Mouse (Mus musculus): ENCODE results near the gene Otud7b. TPM values are rescaled to one million over a fixed set of nuclear protein-coding genes. Genes with fewer than 3 reads are reported as not detected.
A peak's percentile ranks its signal among the peaks of the same experiment; 100 is the strongest.
"Not testable (repeated sequence)": the region's sequence is repeated elsewhere in the genome, so short reads cannot be mapped to it uniquely, and the experiment has no call there.

Otud7b gene
- polyA plus RNA-seq, 1 experiment from 2014 or later: 20.7 TPM

- Histone ChIP-seq H3K4me3 (replicated peaks; ENCODE audit: low read depth, low read length) (peak overlapping the region; percentile 98), H3K4me2 (ENCODE audit: low read length) (peak overlapping the region; percentile 93), H3K36me3 (ENCODE audit: insufficient read depth, low read length) (peaks cover 21% of the 10 kb centered on the region; the same call in 1 of the 2 replicates), H3K9ac (ENCODE audit: low read depth, low read length) (peak overlapping the region; percentile 81), H3K27ac (peak overlapping the region; percentile 99), H3K9me3 (replicated peaks; ENCODE audit: low read length) (no peaks in the 10 kb centered on the region), H3K27me3 (ENCODE audit: insufficient read depth, low read length) (no peaks in the 10 kb centered on the region), H3K4me1 (replicated peaks; ENCODE audit: insufficient read depth, low read length) (peaks cover 20% of the 10 kb centered on the region)
- WGBS: 11% methylated on average over 18 of the region's 18 CpGs
- no peak for TF ChIP-seq CTCF (IDR thresholded peaks at IDR 0.05; ENCODE audit: low read depth)
- DNase-seq (ENCODE audit: low spot score) (no peak), ATAC-seq (replicated peaks; ENCODE audit: low FRiP score, low read depth) (no peak)
These were observed 67.4 kb downstream of the Otud7b start for GRCm38 (mm10) chr3:96171583-96172196.

DNA sequence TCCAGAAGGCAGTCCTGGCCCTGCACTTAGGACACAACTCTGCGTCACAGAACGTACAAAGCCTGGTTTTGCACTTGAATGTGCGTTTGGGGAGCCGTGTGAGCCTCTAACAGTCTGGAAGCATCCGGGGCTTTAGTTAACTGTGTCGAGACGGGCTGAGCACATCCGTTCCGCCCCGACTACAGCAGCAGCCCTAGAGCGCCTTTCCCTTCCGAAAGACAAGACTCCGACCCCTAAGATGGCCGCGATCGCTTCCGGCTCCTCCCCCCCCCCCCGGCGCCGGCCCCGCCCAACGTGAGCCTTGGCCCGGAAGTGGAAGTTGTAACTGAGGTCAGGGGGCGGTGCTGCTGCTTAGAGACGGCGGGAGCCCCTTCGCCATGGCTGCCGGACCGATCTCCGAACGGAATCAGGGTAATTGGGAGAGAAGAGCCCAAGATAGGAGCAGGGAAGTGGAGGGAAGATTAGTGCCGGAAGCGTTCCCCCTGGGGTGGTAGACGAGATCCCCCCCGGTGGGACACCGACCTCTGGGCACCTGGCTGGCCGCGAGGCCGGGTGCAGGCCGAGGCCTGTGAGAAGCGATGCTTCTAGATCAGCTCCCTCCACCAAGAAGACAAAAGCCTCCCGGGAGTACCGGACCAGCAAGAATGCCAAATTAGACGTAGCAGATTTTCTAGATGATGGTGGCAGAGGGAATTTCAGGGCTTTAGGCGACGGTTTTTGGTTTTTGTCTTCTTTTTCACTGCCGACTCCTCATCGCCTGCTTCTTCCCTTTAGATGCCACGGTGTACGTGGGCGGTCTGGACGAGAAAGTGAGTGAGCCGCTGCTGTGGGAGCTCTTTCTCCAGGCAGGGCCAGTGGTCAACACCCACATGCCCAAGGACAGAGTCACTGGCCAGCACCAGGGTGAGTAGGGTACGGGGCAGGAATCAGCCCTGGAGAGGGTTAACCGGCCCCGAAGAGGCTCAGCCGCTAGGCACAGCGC lies 68.2 kb downstream of the Otud7b start, which contains the start of gene Sf3b4:
Gene Sf3b4, plus strand, starts transcription at position 136 of the 982 bp plus-strand sequence.
- Histone ChIP-seq H3K36me3 (ENCODE audit: insufficient read depth, low read length) (peaks cover 26% of the 10 kb centered on the region), H3K4me2 (ENCODE audit: low read length) (peak within 1 kb of the TSS; percentile 93), H3K27me3 (ENCODE audit: insufficient read depth, low read length) (no peaks in the 10 kb centered on the region), H3K27ac (peak within 1 kb of the TSS; percentile 99), H3K4me3 (replicated peaks; ENCODE audit: low read depth, low read length) (peak within 1 kb of the TSS; percentile 98), H3K4me1 (replicated peaks; ENCODE audit: insufficient read depth, low read length) (peaks cover 20% of the 10 kb centered on the region), H3K9ac (ENCODE audit: low read depth, low read length) (peak within 1 kb of the TSS; percentile 81), H3K9me3 (replicated peaks; ENCODE audit: low read length) (no peaks in the 10 kb centered on the region)
- DNase-seq (ENCODE audit: low spot score) (peak; percentile 97), ATAC-seq (replicated peaks; ENCODE audit: low FRiP score, low read depth) (peak; percentile 92)
- 1% methylated on average over 58 of the region's 58 CpGs for WGBS
- TF ChIP-seq CTCF (IDR thresholded peaks at IDR 0.05; ENCODE audit: low read depth): no peak

DNA sequence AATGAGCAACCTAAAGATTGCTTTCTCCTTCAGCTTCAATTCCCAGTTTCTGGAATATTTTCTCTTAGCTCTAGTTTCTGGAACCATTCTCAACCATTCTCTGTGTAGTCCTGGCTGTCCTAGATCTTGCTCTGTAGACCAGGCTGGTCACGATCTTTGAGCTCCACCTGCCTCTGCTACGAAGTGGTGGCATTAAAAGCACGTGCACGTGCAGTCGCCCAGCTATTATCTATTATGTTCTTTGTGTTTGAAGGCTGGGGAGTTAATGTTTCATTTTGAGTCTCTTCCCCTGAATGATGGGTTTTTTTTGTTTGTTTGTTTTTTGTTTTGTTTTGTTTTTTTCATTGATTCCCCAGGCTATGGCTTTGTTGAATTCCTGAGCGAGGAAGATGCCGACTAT lies 68.9 kb downstream of the Otud7b start:
- peaks cover 20% of the 10 kb centered on the region for H3K4me1 ChIP-seq (replicated peaks; ENCODE audit: insufficient read depth, low read length)
- peak overlapping the region; percentile 99; the same call in 1 of the 2 replicates for H3K27ac ChIP-seq
- no peaks in the 10 kb centered on the region for H3K27me3 ChIP-seq (ENCODE audit: insufficient read depth, low read length)
- peak overlapping the region; percentile 81 for H3K9ac ChIP-seq (ENCODE audit: low read depth, low read length)
- H3K36me3 ChIP-seq (ENCODE audit: insufficient read depth, low read length): peaks cover 33% of the 10 kb centered on the region
- ATAC-seq (replicated peaks; ENCODE audit: low FRiP score, low read depth): no peak
- peak overlapping the region; percentile 98 for H3K4me3 ChIP-seq (replicated peaks; ENCODE audit: low read depth, low read length)
- no peak for TF ChIP-seq CTCF (IDR thresholded peaks at IDR 0.05; ENCODE audit: low read depth)
- no peak for DNase-seq (ENCODE audit: low spot score)
- no peaks in the 10 kb centered on the region for H3K9me3 ChIP-seq (replicated peaks; ENCODE audit: low read length)
- WGBS: 30% methylated on average over 7 of the region's 7 CpGs
- H3K4me2 ChIP-seq (ENCODE audit: low read length): peak overlapping the region; percentile 93

GRCm38 (mm10) chr3:96174042-96174441 lies 69.7 kb downstream of the Otud7b start:
- not testable (repeated sequence) for ATAC-seq (replicated peaks; ENCODE audit: low FRiP score, low read depth); H3K4me3 ChIP-seq (replicated peaks; ENCODE audit: low read depth, low read length); H3K4me2 ChIP-seq (ENCODE audit: low read length)

GRCm38 (mm10) chr3:96175251-96175650 lies 70.9 kb downstream of the Otud7b start:
- peaks cover 20% of the 10 kb centered on the region for H3K4me1 ChIP-seq (replicated peaks; ENCODE audit: insufficient read depth, low read length)
- H3K27ac ChIP-seq: no peak overlapping the region
- ATAC-seq (replicated peaks; ENCODE audit: low FRiP score, low read depth) (no peak), DNase-seq (ENCODE audit: low spot score) (no peak)
- peaks cover 34% of the 10 kb centered on the region for H3K36me3 ChIP-seq (ENCODE audit: insufficient read depth, low read length)
- WGBS: 91% methylated on average over 6 of the region's 6 CpGs
- TF ChIP-seq CTCF (IDR thresholded peaks at IDR 0.05; ENCODE audit: low read depth): no peak
- no peak overlapping the region for H3K9ac ChIP-seq (ENCODE audit: low read depth, low read length)
- H3K4me2 ChIP-seq (ENCODE audit: low read length): no peak overlapping the region
- no peaks in the 10 kb centered on the region for H3K9me3 ChIP-seq (replicated peaks; ENCODE audit: low read length)
- H3K4me3 ChIP-seq (replicated peaks; ENCODE audit: low read depth, low read length): no peak overlapping the region
- no peaks in the 10 kb centered on the region for H3K27me3 ChIP-seq (ENCODE audit: insufficient read depth, low read length)

More at GRCm38 (mm10) chr3:96174042-96174441, 69.7 kb downstream of the Otud7b start:
- Histone ChIP-seq H3K4me1 (replicated peaks; ENCODE audit: insufficient read depth, low read length) (peaks cover 20% of the 10 kb centered on the region), H3K36me3 (ENCODE audit: insufficient read depth, low read length) (peaks cover 34% of the 10 kb centered on the region)
- not testable (repeated sequence) for DNase-seq (ENCODE audit: low spot score); H3K9me3 ChIP-seq (replicated peaks; ENCODE audit: low read length); H3K27me3 ChIP-seq (ENCODE audit: insufficient read depth, low read length); H3K9ac ChIP-seq (ENCODE audit: low read depth, low read length); H3K27ac ChIP-seq
- 83% methylated on average over 4 of the region's 4 CpGs for WGBS

- Histone ChIP-seq H3K4me1 (replicated peaks; ENCODE audit: insufficient read depth, low read length) (peaks cover 20% of the 10 kb centered on the region; the same call in 1 of the 2 replicates), H3K9me3 (replicated peaks; ENCODE audit: low read length) (no peaks in the 10 kb centered on the region), H3K4me3 (replicated peaks; ENCODE audit: low read depth, low read length) (no peak overlapping the region), H3K4me2 (ENCODE audit: low read length) (no peak overlapping the region), H3K36me3 (ENCODE audit: insufficient read depth, low read length) (peaks cover 34% of the 10 kb centered on the region), H3K27me3 (ENCODE audit: insufficient read depth, low read length) (no peaks in the 10 kb centered on the region), H3K27ac (no peak overlapping the region), H3K9ac (ENCODE audit: low read depth, low read length) (no peak overlapping the region)
- 96% methylated on average over 4 of the region's 4 CpGs for WGBS
- no peak for ATAC-seq (replicated peaks; ENCODE audit: low FRiP score, low read depth)
- no peak for DNase-seq (ENCODE audit: low spot score)
- no peak for TF ChIP-seq CTCF (IDR thresholded peaks at IDR 0.05; ENCODE audit: low read depth)
These were observed 74.1 kb downstream of the Otud7b start for GRCm38 (mm10) chr3:96178427-96178826.

Measured in kidney, postnatal 0 days (tissue).